ENCODE assay signal across 16 mouse cellular contexts in the genomic region with DNA sequence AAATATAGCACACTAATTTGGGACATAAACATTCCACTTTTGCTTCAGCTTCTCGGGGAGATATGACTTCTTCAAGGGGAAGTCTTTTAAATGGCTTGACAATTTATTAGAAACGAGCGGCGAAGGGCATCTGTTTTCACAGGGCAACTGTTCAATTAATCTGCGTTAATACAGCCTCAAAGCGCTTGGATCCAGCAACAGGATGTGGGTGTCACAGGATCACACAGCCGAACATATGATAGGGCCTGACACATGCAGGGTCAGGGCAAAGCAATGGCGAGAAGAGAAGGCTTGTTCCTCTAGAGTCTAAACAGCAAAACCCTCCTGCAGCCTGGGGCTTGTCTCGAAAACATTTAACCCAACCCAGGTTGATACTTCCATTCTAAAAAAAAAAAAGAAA. TPM values are rescaled to one million over a fixed set of nuclear protein-coding genes. Genes with fewer than 3 reads are reported as not detected.
DNase-seq lines count a peak whose midpoint lies in the region; ATAC-seq lines count a peak whose summit lies in the region.
"Had no signal": no experiment of that assay in that cellular context is flagged by ENCODE, and none has a peak within 500 bp of the region (broad histone marks: within the 10 kb centered on the region; RNA-seq: fewer than 3 reads in every experiment).

No protein-coding gene starts in this region.

- no peaks in the 10 kb centered on the region for H3K9me3 ChIP-seq in heart, embryonic 14.5 days (ENCODE audit: control insufficient read depth, low read length)
- no peaks in the 10 kb centered on the region for H3K9me3 ChIP-seq in lung, embryonic 16.5 days (ENCODE audit: control insufficient read depth, low read length)
- no peaks in the 10 kb centered on the region for H3K9me3 ChIP-seq in heart, embryonic 15.5 days (replicated peaks)
- H3K9me3 ChIP-seq: embryonic facial prominence, embryonic 12.5 days; lung, embryonic 15.5 days had no signal

- H3K36me3 ChIP-seq in heart, embryonic 14.5 days (ENCODE audit: control insufficient read depth, insufficient read depth, low read length): no peaks in the 10 kb centered on the region
- H3K36me3 ChIP-seq in lung, embryonic 16.5 days (ENCODE audit: control insufficient read depth, insufficient read depth, low read length): no peaks in the 10 kb centered on the region
- H3K36me3 ChIP-seq in heart, embryonic 15.5 days: no peaks in the 10 kb centered on the region
- H3K36me3 ChIP-seq: embryonic facial prominence, embryonic 12.5 days; lung, embryonic 15.5 days had no signal

- H3K27ac ChIP-seq in heart, embryonic 14.5 days (replicated peaks in 1 of 2; ENCODE audit: control insufficient read depth in 1 of 2, insufficient read depth in 1 of 2, low read depth in 2 of 2, low read length in 2 of 2): peak overlapping the region; percentile 34 to 63; a peak in 3 of 4 replicates
- H3K27ac ChIP-seq in lung, embryonic 16.5 days (ENCODE audit: low read length): no peak overlapping the region
- peak overlapping the region; percentile 64 for H3K27ac ChIP-seq in heart, embryonic 15.5 days

- 17% methylated on average over 9 of the region's 9 CpGs for WGBS in heart, embryonic 14.5 days
- 28% methylated on average over 9 of the region's 9 CpGs for WGBS in lung, embryonic 16.5 days
- 18% methylated on average over 9 of the region's 9 CpGs for WGBS in heart, embryonic 15.5 days

- H3K27me3 ChIP-seq in heart, embryonic 14.5 days (ENCODE audit: control insufficient read depth, insufficient read depth, low read length): no peaks in the 10 kb centered on the region
- H3K27me3 ChIP-seq in lung, embryonic 16.5 days (ENCODE audit: control insufficient read depth, insufficient read depth, low read depth, low read length): no peaks in the 10 kb centered on the region
- no peaks in the 10 kb centered on the region for H3K27me3 ChIP-seq in heart, embryonic 15.5 days
- H3K27me3 ChIP-seq: embryonic facial prominence, embryonic 12.5 days; lung, embryonic 15.5 days had no signal

- no peak overlapping the region for H3K4me3 ChIP-seq in heart, embryonic 14.5 days (ENCODE audit: control insufficient read depth in 1 of 2, insufficient read depth in 1 of 2, low read depth in 1 of 2, low read length in 2 of 2)
- no peak overlapping the region for H3K4me3 ChIP-seq in lung, embryonic 16.5 days (ENCODE audit: low read length)
- H3K4me3 ChIP-seq in heart, embryonic 15.5 days: peak overlapping the region; percentile 10; the same call in 1 of the 2 replicates
- H3K4me3 ChIP-seq: embryonic facial prominence, embryonic 12.5 days; lung, embryonic 15.5 days had no signal

- intact Hi-C loops in heart, postnatal 14 days (cut with DNase I): no loop called here

- H3K4me1 ChIP-seq in heart, embryonic 14.5 days (ENCODE audit: control insufficient read depth in 2 of 2, insufficient read depth in 2 of 2, low read length in 2 of 2): peaks cover 21 to 66% of the 10 kb centered on the region in 2 experiments
- peaks cover 46% of the 10 kb centered on the region for H3K4me1 ChIP-seq in lung, embryonic 16.5 days (replicated peaks; ENCODE audit: control insufficient read depth, insufficient read depth, low read length)
- peaks cover 68% of the 10 kb centered on the region for H3K4me1 ChIP-seq in heart, embryonic 15.5 days (replicated peaks)

- H3K9ac ChIP-seq in heart, embryonic 14.5 days (ENCODE audit: low read length): 0 out of 2 replicates have a peak overlapping the region, but pooled peaks have one; percentile 13
- H3K9ac ChIP-seq in lung, embryonic 16.5 days (ENCODE audit: low read length): no peak overlapping the region
- no peak overlapping the region for H3K9ac ChIP-seq in heart, embryonic 15.5 days
- H3K9ac ChIP-seq: embryonic facial prominence, embryonic 12.5 days; lung, embryonic 15.5 days had no signal

- ATAC-seq in heart, embryonic 14.5 days (ENCODE audit: insufficient number of reproducible peaks, insufficient read depth, low FRiP score, low read depth): no peak
- no peak for ATAC-seq in lung, embryonic 16.5 days (ENCODE audit: low read depth)
- no peak for ATAC-seq in heart, embryonic 15.5 days (replicated peaks; ENCODE audit: insufficient number of reproducible peaks, insufficient read depth, low FRiP score, low read depth)
- ATAC-seq: hindbrain, postnatal 0 days had no signal

- peak; percentile 38 for DNase-seq in embryo, embryonic 11 days
- no peak for DNase-seq in embryo, embryonic 9.5 days (ENCODE audit: extremely low spot score)
- DNase-seq in heart, postnatal 14 days: no peak
- no peak for DNase-seq in lung, postnatal 4 days
- DNase-seq in T-cell, adult 2 months (ENCODE audit: low spot score): no peak
- DNase-seq: adrenal gland, adult 8-10 months; B cell, adult 2 months; cerebellum, postnatal 10 days; liver; thymus, postnatal 14 days had no signal

- H3K4me2 ChIP-seq in heart, embryonic 14.5 days (ENCODE audit: low read length): peak overlapping the region; percentile 49
- H3K4me2 ChIP-seq in lung, embryonic 16.5 days (ENCODE audit: low read depth, low read length): peak overlapping the region; percentile 17; the same call in 1 of the 2 replicates
- peak overlapping the region; percentile 49 for H3K4me2 ChIP-seq in heart, embryonic 15.5 days
- H3K4me2 ChIP-seq: embryonic facial prominence, embryonic 12.5 days; lung, embryonic 15.5 days had no signal

RNA-seq across cellular contexts. Expression of a gene that starts 22.7 kb away (rescaled TPM):
- 162 and 169 TPM in 2 replicates for polyA plus RNA-seq in heart, embryonic 14.5 days (2014; fragmentation: Nextera tagmentation; extraction: Ambion mirVana)
- 100 to 1,000 TPM; 184 to 199 TPM for total RNA-seq in heart, postnatal 14 days (2021)
- 296 and 297 TPM in 2 replicates for polyA plus RNA-seq in lung, embryonic 16.5 days (2015; fragmentation: Nextera tagmentation; extraction: Ambion mirVana)
- 169 and 183 TPM in 2 replicates for polyA plus RNA-seq in heart, embryonic 15.5 days (2015; fragmentation: Nextera tagmentation; extraction: Ambion mirVana)
